ENCODE assay signal across 37 mouse cellular contexts in genomic region chrX:111078680-111079079, GRCm38 (mm10). TPM values are rescaled to one million over a fixed set of nuclear protein-coding genes. Genes with fewer than 3 reads are reported as not detected.
DNase-seq lines count a peak whose midpoint lies in the region; ATAC-seq and TF ChIP-seq lines count a peak whose summit lies in the region.
"Had no signal": no experiment of that assay in that cellular context is flagged by ENCODE, and none has a peak within 500 bp of the region (broad histone marks: within the 10 kb centered on the region; RNA-seq: fewer than 3 reads in every experiment).

No protein-coding gene starts in this region.

- TF ChIP-seq CTCF in MEL (IDR thresholded peaks at IDR 0.05 in 2 of 3, conservative IDR thresholded peaks at IDR 0.05 in 1 of 3; ENCODE audit: control insufficient read depth in 1 of 3, insufficient read depth in 1 of 3, low read depth in 2 of 3, low read length in 3 of 3, poor library complexity in 1 of 3, severe bottlenecking in 1 of 3): no peak

- H3K36me3 ChIP-seq in liver, embryonic 11.5 days (ENCODE audit: control insufficient read depth, insufficient read depth, low read length): no peaks in the 10 kb centered on the region
- H3K36me3 ChIP-seq in MEL (ENCODE audit: control insufficient read depth in 1 of 2, insufficient read depth in 2 of 2, low read length in 2 of 2): peaks cover 0 to 17% of the 10 kb centered on the region in 2 experiments; a peak in 2 of 4 replicates
- no peaks in the 10 kb centered on the region for H3K36me3 ChIP-seq in liver, embryonic 13.5 days
- H3K36me3 ChIP-seq: forebrain, embryonic 10.5 days; hindbrain, embryonic 10.5 days; hindbrain, embryonic 13.5 days; intestine, embryonic 15.5 days had no signal

- H3K9me3 ChIP-seq in liver, embryonic 11.5 days (ENCODE audit: control insufficient read depth, low read length): no peaks in the 10 kb centered on the region
- H3K9me3 ChIP-seq in MEL (replicated peaks; ENCODE audit: insufficient read depth, low read length): no peaks in the 10 kb centered on the region
- no peaks in the 10 kb centered on the region for H3K9me3 ChIP-seq in liver, embryonic 13.5 days (replicated peaks)
- H3K9me3 ChIP-seq: forebrain, embryonic 10.5 days; forebrain, embryonic 13.5 days; hindbrain, embryonic 10.5 days; hindbrain, embryonic 13.5 days; intestine, embryonic 15.5 days had no signal

- H3K4me1 ChIP-seq in liver, embryonic 11.5 days (replicated peaks; ENCODE audit: control insufficient read depth, insufficient read depth, low read length): no peaks in the 10 kb centered on the region
- peaks cover 15 to 21% of the 10 kb centered on the region in 2 experiments for H3K4me1 ChIP-seq in MEL (ENCODE audit: control insufficient read depth in 1 of 2, insufficient read depth in 2 of 2, low read length in 2 of 2)
- no peaks in the 10 kb centered on the region for H3K4me1 ChIP-seq in liver, embryonic 13.5 days (replicated peaks)
- H3K4me1 ChIP-seq: forebrain, embryonic 10.5 days; forebrain, embryonic 13.5 days; hindbrain, embryonic 10.5 days; hindbrain, embryonic 13.5 days; intestine, embryonic 15.5 days had no signal

- H3K9ac ChIP-seq in liver, embryonic 11.5 days (ENCODE audit: low read depth, low read length): no peak overlapping the region
- no peak overlapping the region for H3K9ac ChIP-seq in MEL (ENCODE audit: control insufficient read depth, low read depth, low read length, poor library complexity, severe bottlenecking)
- H3K9ac ChIP-seq in liver, embryonic 13.5 days: no peak overlapping the region
- H3K9ac ChIP-seq: forebrain, embryonic 13.5 days; hindbrain, embryonic 13.5 days; intestine, embryonic 15.5 days had no signal

- no peak overlapping the region for H3K4me2 ChIP-seq in liver, embryonic 11.5 days
- no peak overlapping the region for H3K4me2 ChIP-seq in liver, embryonic 13.5 days
- H3K4me2 ChIP-seq: forebrain, embryonic 13.5 days; heart, embryonic 11.5 days; hindbrain, embryonic 13.5 days; intestine, embryonic 15.5 days had no signal

- H3K4me3 ChIP-seq in liver, embryonic 11.5 days (ENCODE audit: low read depth, low read length): no peak overlapping the region
- H3K4me3 ChIP-seq in MEL (ENCODE audit: control insufficient read depth in 1 of 2, insufficient read depth in 1 of 2, low read depth in 2 of 2, low read length in 2 of 2): peak overlapping the region in 1 of 2 experiments; percentile 26; a peak in 1 of 4 replicates
- no peak overlapping the region for H3K4me3 ChIP-seq in liver, embryonic 13.5 days (replicated peaks)
- H3K4me3 ChIP-seq: forebrain, embryonic 10.5 days; forebrain, embryonic 13.5 days; hindbrain, embryonic 10.5 days; hindbrain, embryonic 13.5 days; intestine, embryonic 15.5 days had no signal

- TF ChIP-seq EP300 in MEL (IDR thresholded peaks at IDR 0.05; ENCODE audit: low read depth in 1 of 2, low read length in 2 of 2): peak; percentile 96 to 97

- no peaks in the 10 kb centered on the region for H3K79me2 ChIP-seq in MEL (ENCODE audit: control insufficient read depth, insufficient read depth, low read length, poor library complexity)

- no peaks in the 10 kb centered on the region for H3K27me3 ChIP-seq in liver, embryonic 11.5 days (replicated peaks; ENCODE audit: control insufficient read depth, insufficient read depth, low read length)
- H3K27me3 ChIP-seq in MEL (ENCODE audit: control insufficient read depth in 1 of 2, insufficient read depth in 2 of 2, low read length in 2 of 2): no peaks in the 10 kb centered on the region
- H3K27me3 ChIP-seq in liver, embryonic 13.5 days: no peaks in the 10 kb centered on the region
- H3K27me3 ChIP-seq: CH12.LX; forebrain, embryonic 13.5 days; hindbrain, embryonic 13.5 days; intestine, embryonic 15.5 days had no signal

- no peak for TF ChIP-seq RAD21 in MEL (IDR thresholded peaks at IDR 0.05; ENCODE audit: low read depth, low read length)

- no peak overlapping the region for H3K27ac ChIP-seq in liver, embryonic 11.5 days (ENCODE audit: low read depth, low read length)
- peak overlapping the region; percentile 74 for H3K27ac ChIP-seq in MEL (ENCODE audit: control insufficient read depth, low read depth, low read length)
- no peak overlapping the region for H3K27ac ChIP-seq in liver, embryonic 13.5 days
- H3K27ac ChIP-seq: forebrain, embryonic 10.5 days; forebrain, embryonic 13.5 days; hindbrain, embryonic 10.5 days; hindbrain, embryonic 13.5 days; intestine, embryonic 15.5 days had no signal

- TF ChIP-seq POLR2A in MEL (IDR thresholded peaks at IDR 0.05; ENCODE audit: control insufficient read depth in 1 of 2, insufficient read depth in 1 of 2, low read depth in 1 of 2, low read length in 2 of 2, poor library complexity in 1 of 2): no peak

- 59% methylated on average over 8 of the region's 8 CpGs for WGBS in liver, embryonic 11.5 days
- 41% methylated on average over 7 of the region's 8 CpGs for WGBS in liver, embryonic 13.5 days (ENCODE audit: insufficient replicate concordance)

- peak; percentile 74 for ATAC-seq in liver, embryonic 11.5 days (replicated peaks; ENCODE audit: low FRiP score)
- peak; percentile 60; the same call in 1 of the 2 replicates for ATAC-seq in liver, embryonic 13.5 days (ENCODE audit: low read depth)
- ATAC-seq: forebrain, embryonic 13.5 days; forebrain, embryonic 16.5 days; hindbrain, embryonic 16.5 days; intestine, embryonic 15.5 days had no signal

- no peak for DNase-seq in liver, embryonic 11.5 days (ENCODE audit: low spot score)
- no peak for DNase-seq in liver
- peak; percentile 21 for DNase-seq in 416B (ENCODE audit: low read depth)
- peak; percentile 94 for DNase-seq in MEL (ENCODE audit: low read depth, low spot score)
- no peak for DNase-seq in liver, embryonic 13.5 days
- no peak for DNase-seq in adrenal gland, postnatal 4 days (ENCODE audit: low spot score in 2 of 2)
- DNase-seq in gastrocnemius, postnatal 25 days: no peak
- DNase-seq in Muller cell, postnatal 12 days (ENCODE audit: inconsistent ontology term): no peak
- DNase-seq: adrenal gland, postnatal 10 days; adrenal gland, postnatal 36 days; B cell, adult 2 months; cerebellum, adult 11-12 months; cerebellum, adult 8-10 months; cerebellum, postnatal 10 days; cerebellum, postnatal 36 days; embryo, embryonic 11 days; gastrocnemius, postnatal 10 days; heart, adult 11 months had no signal

TF ChIP-seq in MEL, 35 proteins besides CTCF, POLR2A, EP300 and RAD21 (continues in another document):
- no peak for TF ChIP-seq MEF2A (IDR thresholded peaks at IDR 0.05; ENCODE audit: extremely low read depth, insufficient replicate concordance, low read depth, low read length, poor library complexity, severe bottlenecking)
- 0 out of 2 replicates have a peak, but pooled peaks have one; percentile 43 for TF ChIP-seq KAT2A (conservative IDR thresholded peaks at IDR 0.05; ENCODE audit: low read depth, low read length)
- TF ChIP-seq ETS1 (IDR thresholded peaks at IDR 0.05; ENCODE audit: low read depth, low read length): peak; percentile 87
- 0 out of 2 replicates have a peak, but pooled peaks have one; percentile 9 for TF ChIP-seq SMC3 (IDR thresholded peaks at IDR 0.05; ENCODE audit: low read depth, low read length)
- TF ChIP-seq GATA1 (IDR thresholded peaks at IDR 0.05; ENCODE audit: low read depth, low read length): peak; percentile 93
- TF ChIP-seq MAX (IDR thresholded peaks at IDR 0.05; ENCODE audit: low read length): peak; percentile 63
- peak; percentile 78; the same call in 1 of the 2 replicates for TF ChIP-seq RCOR1 (IDR thresholded peaks at IDR 0.05; ENCODE audit: low read depth, low read length)
- peak; percentile 79; the same call in 1 of the 2 replicates for TF ChIP-seq GABPA (IDR thresholded peaks at IDR 0.05; ENCODE audit: low read depth, low read length)
- peak; percentile 47 for TF ChIP-seq BHLHE40 (IDR thresholded peaks at IDR 0.05; ENCODE audit: borderline replicate concordance, low read depth, low read length)
- peak; percentile 96 for TF ChIP-seq TAL1 (IDR thresholded peaks at IDR 0.05; ENCODE audit: low read length)
- peak; percentile 97 for TF ChIP-seq TCF12 (IDR thresholded peaks at IDR 0.05; ENCODE audit: low read depth, low read length)
- peak; percentile 80 for TF ChIP-seq MAZ (IDR thresholded peaks at IDR 0.05; ENCODE audit: low read depth, low read length)
- peak; percentile 30; the same call in 1 of the 2 replicates for TF ChIP-seq NRF1 (IDR thresholded peaks at IDR 0.05; ENCODE audit: insufficient read depth, low read depth, low read length, poor library complexity, severe bottlenecking)
- peak; percentile 67; the same call in 1 of the 2 replicates for TF ChIP-seq MYC (IDR thresholded peaks at IDR 0.05; ENCODE audit: low read depth, low read length)
- peak; percentile 56 for TF ChIP-seq SIN3A (IDR thresholded peaks at IDR 0.05; ENCODE audit: low read length)
- TF ChIP-seq JUND (IDR thresholded peaks at IDR 0.05; ENCODE audit: low read depth, low read length): peak; percentile 81; the same call in 1 of the 2 replicates
- 0 out of 2 replicates have a peak, but pooled peaks have one; percentile 24 for TF ChIP-seq ZMIZ1 (IDR thresholded peaks at IDR 0.05; ENCODE audit: low read depth, low read length)
- peak; percentile 71; the same call in 1 of the 2 replicates for TF ChIP-seq MXI1 (IDR thresholded peaks at IDR 0.05; ENCODE audit: low read depth, low read length)
- TF ChIP-seq ZC3H11A (IDR thresholded peaks at IDR 0.05; ENCODE audit: low read depth, low read length): 0 out of 2 replicates have a peak, but pooled peaks have one; percentile 2
- no peak for TF ChIP-seq ZNF384 (IDR thresholded peaks at IDR 0.05; ENCODE audit: low read depth, low read length)
- TF ChIP-seq NELFE (IDR thresholded peaks at IDR 0.05; ENCODE audit: low read depth, low read length): no peak; the same call in 1 of the 2 replicates
- TF ChIP-seq ELF1 (IDR thresholded peaks at IDR 0.05; ENCODE audit: low read depth, low read length): no peak
- TF ChIP-seq POLR2AphosphoS2 (IDR thresholded peaks at IDR 0.05; ENCODE audit: low read length): no peak
- peak; percentile 41; the same call in 1 of the 2 replicates for TF ChIP-seq TBP (IDR thresholded peaks at IDR 0.05; ENCODE audit: low read depth, low read length)
- TF ChIP-seq POLR2AphosphoS5 (IDR thresholded peaks at IDR 0.05; ENCODE audit: borderline replicate concordance, low read depth, low read length): no peak
- peak; percentile 69 for TF ChIP-seq MAFK (IDR thresholded peaks at IDR 0.05; ENCODE audit: borderline replicate concordance, low read depth, low read length)

RNA-seq across cellular contexts. Expression of gene Cylc1, which starts 31.5 kb away (rescaled TPM):
- not detected in 2 replicates for polyA plus RNA-seq in liver, embryonic 11.5 days (2014; fragmentation: Nextera tagmentation; extraction: Ambion mirVana)
- not detected in 2 replicates for total RNA-seq in MEL (2012; rRNA removed)
- polyA plus RNA-seq in MEL (2012; ENCODE audit: insufficient read depth in 1 of 2, insufficient read length in 2 of 2, low read depth in 1 of 2, low replicate concordance in 2 of 2, missing spikeins in 1 of 2): not detected
- polyA plus RNA-seq in liver, embryonic 13.5 days (2015; fragmentation: Nextera tagmentation; extraction: Ambion mirVana): not detected in 2 replicates
- total RNA-seq in adrenal gland, postnatal 4 days (2021): not detected
- total RNA-seq in gastrocnemius, postnatal 25 days (2021): not detected
- total RNA-seq: adrenal gland, adult 18-20 months; adrenal gland, postnatal 10 days; adrenal gland, postnatal 36 days; CH12.LX; gastrocnemius, adult 18-20 months; gastrocnemius, postnatal 10 days; gastrocnemius, postnatal 4 days; heart, adult 8-10 months; heart, postnatal 25 days had no signal
- polyA plus RNA-seq: cortical plate, adult 2 months; embryonic facial prominence, embryonic 11.5 days; embryonic facial prominence, embryonic 14.5 days; forebrain, embryonic 10.5 days; forebrain, embryonic 13.5 days; forebrain, embryonic 16.5 days; heart, embryonic 11.5 days; heart, embryonic 14.5 days; heart, postnatal 0 days; hindbrain, embryonic 10.5 days; hindbrain, embryonic 13.5 days; hindbrain, embryonic 16.5 days; intestine, embryonic 15.5 days had no signal

Comparison
In these comparisons a context has a peak if more than half of its experiments do, and no peak if none do; other contexts are left out.
1. DNase-seq: peak in 416B (single experiment) and MEL (single experiment); none in liver, embryonic 11.5 days (single experiment), liver (single experiment), liver, embryonic 13.5 days (single experiment), adrenal gland, postnatal 4 days (0 of 2), gastrocnemius, postnatal 25 days (single experiment) and Muller cell, postnatal 12 days (single experiment).